17 mouse cellular contexts compared by ENCODE assay signal in genomic region chr6:99500570-99501270, GRCm38 (mm10).
"Had no signal": no experiment of that assay in that cellular context is flagged by ENCODE, and none has a peak within 500 bp of the region (broad histone marks: within the 10 kb centered on the region; RNA-seq: fewer than 3 reads in every experiment).

No protein-coding gene starts in this region.

- H3K4me1 ChIP-seq: lung, embryonic 15.5 days; midbrain, embryonic 13.5 days; midbrain, embryonic 15.5 days; neural tube, embryonic 12.5 days; stomach, embryonic 15.5 days had no signal

- H3K36me3 ChIP-seq: lung, embryonic 15.5 days; midbrain, embryonic 15.5 days had no signal

- H3K9ac ChIP-seq: lung, embryonic 15.5 days; midbrain, embryonic 13.5 days; midbrain, embryonic 15.5 days; neural tube, embryonic 12.5 days; stomach, embryonic 15.5 days had no signal

- H3K4me3 ChIP-seq: lung, embryonic 15.5 days; megakaryocyte, embryonic 14.5 days; midbrain, embryonic 13.5 days; midbrain, embryonic 15.5 days; neural tube, embryonic 12.5 days; stomach, embryonic 15.5 days had no signal

- H3K4me2 ChIP-seq: lung, embryonic 15.5 days; midbrain, embryonic 11.5 days; midbrain, embryonic 13.5 days; midbrain, embryonic 15.5 days; neural tube, embryonic 12.5 days; stomach, embryonic 15.5 days had no signal

- DNase-seq: lung, adult 2 months; lung, postnatal 14 days; lung, postnatal 36 days; right cerebral cortex, postnatal 14 days; thymus, adult 2 months; thymus, postnatal 25 days; thymus, postnatal 4 days had no signal

- H3K27me3 ChIP-seq: lung, embryonic 15.5 days; megakaryocyte, embryonic 14.5 days; midbrain, embryonic 13.5 days; midbrain, embryonic 15.5 days; neural tube, embryonic 12.5 days; stomach, embryonic 15.5 days had no signal

- H3K27ac ChIP-seq: lung, embryonic 15.5 days; macrophage; midbrain, embryonic 13.5 days; midbrain, embryonic 15.5 days; neural tube, embryonic 12.5 days; stomach, embryonic 15.5 days; stomach, postnatal 0 days had no signal

- H3K9me3 ChIP-seq: lung, embryonic 15.5 days; megakaryocyte, embryonic 14.5 days; midbrain, embryonic 13.5 days; midbrain, embryonic 15.5 days; neural tube, embryonic 12.5 days; stomach, embryonic 15.5 days had no signal

- ATAC-seq: lung, postnatal 0 days; midbrain, embryonic 13.5 days; midbrain, embryonic 15.5 days had no signal
